Mouse (Mus musculus) lung, adult 18-20 months (tissue): Measurements from ENCODE around the gene Nckap5.
"Not testable (repeated sequence)": the region's sequence is repeated elsewhere in the genome, so short reads cannot be mapped to it uniquely, and the experiment has no call there.

ENCODE experiments used
- DNase-seq, 2 experiments: peaks; one replicate each; pipeline ENCODE4 v3.0.0; 2022; ENCODE audit warnings: mixed read lengths in 2 of 2

The Nckap5 gene

GRCm38 (mm10) chr1:126830031-126830927, at the start of gene Nckap5:
Gene Nckap5, minus strand, starts transcription at chr1:126830799.
- DNase-seq: peak; percentile 81 to 84

- DNase-seq: no peak
Measured at GRCm38 (mm10) chr1:126877495-126877894, 46.9 kb upstream of the Nckap5 start.

GRCm38 (mm10) chr1:126868372-126868771, 37.8 kb upstream of the Nckap5 start:
- no peak for DNase-seq

- no peak for DNase-seq
Measured at GRCm38 (mm10) chr1:126867912-126868311, 37.3 kb upstream of the Nckap5 start.

GRCm38 (mm10) chr1:126865591-126866086, 35.0 kb upstream of the Nckap5 start:
- no peak for DNase-seq

- no peak for DNase-seq
Measured at GRCm38 (mm10) chr1:126861816-126862215, 31.2 kb upstream of the Nckap5 start.

- DNase-seq: no peak
Measured at GRCm38 (mm10) chr1:126860537-126860936, 29.9 kb upstream of the Nckap5 start.

GRCm38 (mm10) chr1:126849481-126849880, 18.9 kb upstream of the Nckap5 start:
- DNase-seq: no peak

- DNase-seq: no peak
Measured at GRCm38 (mm10) chr1:126846317-126846716, 15.7 kb upstream of the Nckap5 start.

GRCm38 (mm10) chr1:126832885-126833284, 2.3 kb upstream of the Nckap5 start:
- peak; percentile 26 to 37 for DNase-seq

GRCm38 (mm10) chr1:126829031-126829430, 1.6 kb downstream of the Nckap5 start:
- peak; percentile 40 to 61 for DNase-seq

- no peak for DNase-seq
Measured at GRCm38 (mm10) chr1:126824841-126825240, 5.8 kb downstream of the Nckap5 start.

GRCm38 (mm10) chr1:126822246-126822645, 8.4 kb downstream of the Nckap5 start:
- no peak for DNase-seq

- DNase-seq: peak; percentile 52 to 57
Measured at GRCm38 (mm10) chr1:126817381-126818034, 13.1 kb downstream of the Nckap5 start.

- no peak for DNase-seq
Measured at GRCm38 (mm10) chr1:126806994-126807611, 23.5 kb downstream of the Nckap5 start.

GRCm38 (mm10) chr1:126806548-126806947, 24.1 kb downstream of the Nckap5 start:
- peak; percentile 26 to 30 for DNase-seq

- DNase-seq: no peak
Measured at GRCm38 (mm10) chr1:126802405-126802804, 28.2 kb downstream of the Nckap5 start.

GRCm38 (mm10) chr1:126801706-126802105, 28.9 kb downstream of the Nckap5 start:
- DNase-seq: peak in 1 of 2 experiments; percentile 5

GRCm38 (mm10) chr1:126799379-126799798, 31.2 kb downstream of the Nckap5 start:
- no peak for DNase-seq

GRCm38 (mm10) chr1:126780354-126780941, 50.2 kb downstream of the Nckap5 start:
- DNase-seq: not testable (repeated sequence)

- DNase-seq: not testable (repeated sequence)
Measured at GRCm38 (mm10) chr1:126773947-126774346, 56.7 kb downstream of the Nckap5 start.

- DNase-seq: no peak
Measured at GRCm38 (mm10) chr1:126766971-126767370, 63.6 kb downstream of the Nckap5 start.
